Comparison of ENCODE assay signal across 8 mouse cellular contexts in genomic region chr10:118141018-118141883, GRCm38 (mm10). TPM values are rescaled to one million over a fixed set of nuclear protein-coding genes. Genes with fewer than 3 reads are reported as not detected.
DNase-seq lines count a peak whose midpoint lies in the region; ATAC-seq and TF ChIP-seq lines count a peak whose summit lies in the region.

Gene Mdm1 (plus strand): TSS chr10:118141811.

- peak; percentile 69 for TF ChIP-seq POLR2A in brain, embryonic 14.5 days (IDR thresholded peaks at IDR 0.05; ENCODE audit: borderline replicate concordance, extremely low read depth, insufficient read depth, insufficient read length, poor library complexity, severe bottlenecking)
- no peak for TF ChIP-seq POLR2A in liver, adult 2 months (IDR thresholded peaks at IDR 0.05; ENCODE audit: extremely low read depth, insufficient read depth, low read length)
- peak; percentile 96 for TF ChIP-seq POLR2A in myocyte (IDR thresholded peaks at IDR 0.05; ENCODE audit: insufficient read length, low read depth)

- peak; percentile 99 for ATAC-seq in heart, embryonic 11.5 days (replicated peaks; ENCODE audit: insufficient number of reproducible peaks, low FRiP score, low TSS enrichment)
- peak; percentile 100 for ATAC-seq in kidney, embryonic 16.5 days (ENCODE audit: low FRiP score, low TSS enrichment)

- H3K4me3 ChIP-seq in C2C12 (ENCODE audit: insufficient read depth, poor library complexity, severe bottlenecking) = peak within 1 kb of the TSS; percentile 60
- H3K4me3 ChIP-seq in erythroblast, embryonic 14.5 days (replicated peaks) = peak within 1 kb of the TSS; percentile 82
- H3K4me3 ChIP-seq in heart, embryonic 11.5 days (ENCODE audit: low read depth, low read length) = peak within 1 kb of the TSS; percentile 86
- peak within 1 kb of the TSS; percentile 82 for H3K4me3 ChIP-seq in kidney, embryonic 16.5 days (ENCODE audit: low read length)
- H3K4me3 ChIP-seq in liver, adult 2 months (ENCODE audit: insufficient read depth, low read depth, low read length) = peak within 1 kb of the TSS; percentile 69
- H3K4me3 ChIP-seq in myocyte = peak within 1 kb of the TSS; percentile 31

- H3K27ac ChIP-seq in heart, embryonic 11.5 days (ENCODE audit: low read depth, low read length) = 0 out of 2 replicates have a peak within 1 kb of the TSS, but pooled peaks have one; percentile 15
- no peak within 1 kb of the TSS for H3K27ac ChIP-seq in kidney, embryonic 16.5 days (ENCODE audit: low read length)
- H3K27ac ChIP-seq in liver, adult 2 months (replicated peaks; ENCODE audit: insufficient read depth, low read depth, low read length) = no peak within 1 kb of the TSS

- peak within 1 kb of the TSS; percentile 89 for H3K4me2 ChIP-seq in heart, embryonic 11.5 days
- peak within 1 kb of the TSS; percentile 78 for H3K4me2 ChIP-seq in kidney, embryonic 16.5 days (replicated peaks; ENCODE audit: low read depth, low read length)
- H3K4me2 ChIP-seq in myocyte (ENCODE audit: low read depth) = peak within 1 kb of the TSS; percentile 97

- no peak for TF ChIP-seq CTCF in C2C12 (IDR thresholded peaks at IDR 0.05; ENCODE audit: control insufficient read depth, insufficient read depth, insufficient read length)
- no peak for TF ChIP-seq CTCF in brain, embryonic 14.5 days (IDR thresholded peaks at IDR 0.05; ENCODE audit: borderline replicate concordance, extremely low read depth, insufficient read depth, insufficient read length)
- no peak for TF ChIP-seq CTCF in liver, adult 2 months (IDR thresholded peaks at IDR 0.05; ENCODE audit: low read depth, low read length)

- no peaks in the 10 kb centered on the region for H3K27me3 ChIP-seq in C2C12 (ENCODE audit: control insufficient read depth, insufficient read depth, insufficient read length)
- H3K27me3 ChIP-seq in erythroblast, embryonic 14.5 days (ENCODE audit: control insufficient read depth) = no peaks in the 10 kb centered on the region
- H3K27me3 ChIP-seq in heart, embryonic 11.5 days (ENCODE audit: control insufficient read depth, insufficient read depth, low read length) = no peaks in the 10 kb centered on the region
- H3K27me3 ChIP-seq in kidney, embryonic 16.5 days (ENCODE audit: insufficient read depth, low read length) = 0 out of 2 replicates have a peak, but pooled peaks cover 5% of the 10 kb centered on the region
- no peaks in the 10 kb centered on the region for H3K27me3 ChIP-seq in liver, adult 2 months (ENCODE audit: control insufficient read depth, insufficient read depth, low read length)
- no peaks in the 10 kb centered on the region for H3K27me3 ChIP-seq in myocyte (ENCODE audit: control insufficient read depth, insufficient read depth, insufficient read length)
- H3K27me3 ChIP-seq in splenic B cell, adult 2 months (ENCODE audit: control insufficient read depth, insufficient read depth, low read length, poor library complexity, severe bottlenecking) = no peaks in the 10 kb centered on the region

- DNase-seq in brain, embryonic 14.5 days (ENCODE audit: low read depth) = peak; percentile 99
- peak; percentile 88 for DNase-seq in liver, adult 2 months (ENCODE audit: extremely low read depth, low read depth, low spot score)
- DNase-seq in splenic B cell, adult 2 months (ENCODE audit: low read depth, low spot score) = peak; percentile 98

- H3K9ac ChIP-seq in heart, embryonic 11.5 days (ENCODE audit: low read depth, low read length) = peak within 1 kb of the TSS; percentile 75
- H3K9ac ChIP-seq in kidney, embryonic 16.5 days (replicated peaks; ENCODE audit: low read length) = peak within 1 kb of the TSS; percentile 73
- H3K9ac ChIP-seq in liver, adult 2 months (ENCODE audit: low read depth, low read length) = peak within 1 kb of the TSS; percentile 35

- 7% methylated on average over 31 of the region's 47 CpGs for WGBS in heart, embryonic 11.5 days (ENCODE audit: insufficient replicate concordance)
- WGBS in kidney, embryonic 16.5 days = 5% methylated on average over 47 of the region's 47 CpGs
- 6% methylated on average over 47 of the region's 47 CpGs for WGBS in liver, adult 2 months

- peaks cover 4% of the 10 kb centered on the region for H3K79me3 ChIP-seq in C2C12 (ENCODE audit: low read depth)

- peaks cover 22% of the 10 kb centered on the region for H3K4me1 ChIP-seq in erythroblast, embryonic 14.5 days (ENCODE audit: control insufficient read depth)
- no peaks in the 10 kb centered on the region for H3K4me1 ChIP-seq in heart, embryonic 11.5 days (ENCODE audit: control insufficient read depth, insufficient read depth, low read length)
- peaks cover 9% of the 10 kb centered on the region for H3K4me1 ChIP-seq in kidney, embryonic 16.5 days (ENCODE audit: insufficient read depth, low read length)
- H3K4me1 ChIP-seq in liver, adult 2 months (ENCODE audit: control insufficient read depth, insufficient read depth, low read length) = no peaks in the 10 kb centered on the region

- H3K79me2 ChIP-seq in C2C12 (ENCODE audit: control insufficient read depth, insufficient read depth) (peaks cover 9% of the 10 kb centered on the region), myocyte (ENCODE audit: control insufficient read depth, insufficient read depth) (no peaks in the 10 kb centered on the region)
- H3K79me2 ChIP-seq in liver, adult 2 months (ENCODE audit: control insufficient read depth, insufficient read depth, low read length) = no peaks in the 10 kb centered on the region

- no peaks in the 10 kb centered on the region for H3K9me3 ChIP-seq in erythroblast, embryonic 14.5 days (ENCODE audit: control insufficient read depth, low read length)
- no peaks in the 10 kb centered on the region for H3K9me3 ChIP-seq in heart, embryonic 11.5 days (replicated peaks; ENCODE audit: control insufficient read depth, low read length)
- no peaks in the 10 kb centered on the region for H3K9me3 ChIP-seq in kidney, embryonic 16.5 days (ENCODE audit: low read length)

- H3ac ChIP-seq in C2C12 (ENCODE audit: control insufficient read depth, insufficient read length, low read depth) = peak within 1 kb of the TSS; percentile 84
- no peak within 1 kb of the TSS for H3ac ChIP-seq in myocyte (ENCODE audit: control insufficient read depth, insufficient read length)

- no peaks in the 10 kb centered on the region for H3K36me3 ChIP-seq in C2C12 (ENCODE audit: control insufficient read depth, insufficient read depth)
- H3K36me3 ChIP-seq in erythroblast, embryonic 14.5 days (ENCODE audit: control insufficient read depth) = peaks cover 3% of the 10 kb centered on the region; the same call in 1 of the 2 replicates
- no peaks in the 10 kb centered on the region for H3K36me3 ChIP-seq in heart, embryonic 11.5 days (ENCODE audit: control insufficient read depth, insufficient read depth, low read length)
- no peaks in the 10 kb centered on the region for H3K36me3 ChIP-seq in kidney, embryonic 16.5 days (ENCODE audit: insufficient read depth, low read length)
- H3K36me3 ChIP-seq in liver, adult 2 months (ENCODE audit: control insufficient read depth, insufficient read depth, low read length) = no peaks in the 10 kb centered on the region
- no peaks in the 10 kb centered on the region for H3K36me3 ChIP-seq in myocyte (ENCODE audit: control insufficient read depth, insufficient read depth)
- no peaks in the 10 kb centered on the region for H3K36me3 ChIP-seq in splenic B cell, adult 2 months (ENCODE audit: control insufficient read depth, insufficient read depth, low read length, poor library complexity, severe bottlenecking)

TF ChIP-seq in C2C12, 6 proteins besides CTCF, POLR2A, EP300 and RAD21:
- TF ChIP-seq MAX (IDR thresholded peaks at IDR 0.05) = peak; percentile 41
- TF ChIP-seq USF1 (IDR thresholded peaks at IDR 0.05; ENCODE audit: low read depth) = no peak

TF ChIP-seq in myocyte, 11 proteins besides CTCF, POLR2A, EP300 and RAD21:
- TF ChIP-seq CEBPB (IDR thresholded peaks at IDR 0.05; ENCODE audit: insufficient read depth, poor library complexity, severe bottlenecking) (no peak), E2F4 (IDR thresholded peaks at IDR 0.05; ENCODE audit: insufficient read depth) (peak; percentile 91), POLR2AphosphoS2 (IDR thresholded peaks at IDR 0.05; ENCODE audit: insufficient read length, low read depth) (peak; percentile 95), SRF (IDR thresholded peaks at IDR 0.05; ENCODE audit: control insufficient read depth, insufficient read length, low read depth) (peak; percentile 70), REST (IDR thresholded peaks at IDR 0.05; ENCODE audit: insufficient read depth, insufficient read length) (peak; percentile 43)

RNA-seq across cellular contexts. Expression of gene Mdm1, which starts in this region (rescaled TPM):
- 7.2 TPM for polyA plus RNA-seq in C2C12 (2012; fragmentation: generic; extraction: Trizol)
- 50.1 and 53.2 TPM in 2 replicates for polyA plus RNA-seq in brain, embryonic 14.5 days (2012; rRNA removed)
- 1.4 and 2.1 TPM in 2 replicates for polyA plus RNA-seq in erythroblast, embryonic 14.5 days (2012)
- polyA plus RNA-seq in heart, embryonic 11.5 days (2014; fragmentation: Nextera tagmentation; extraction: Ambion mirVana) = 17.2 and 19.0 TPM in 2 replicates
- polyA plus RNA-seq in kidney, embryonic 16.5 days (2015; fragmentation: Nextera tagmentation; extraction: Ambion mirVana) = 26.7 and 27.1 TPM in 2 replicates
- total RNA-seq in liver, adult 2 months (2014; rRNA removed) = 0.94 and 1.1 TPM in 2 replicates
- 0.35 and 0.49 TPM in 2 replicates for polyA plus RNA-seq in liver, adult 2 months (2012; rRNA removed)
- 3.4 TPM for polyA plus RNA-seq in myocyte (2012; fragmentation: generic; extraction: Trizol)

Comparison
In these comparisons a context has a peak if more than half of its experiments do, and no peak if none do; other contexts are left out.
1. H3K4me3 ChIP-seq: peak in every context shown above with its lines; median percentile 86 in heart, embryonic 11.5 days; 82 in erythroblast, embryonic 14.5 days; 82 in kidney, embryonic 16.5 days; 69 in liver, adult 2 months; 60 in C2C12; 31 in myocyte.